Mouse (Mus musculus) intestine, embryonic 14.5 days (tissue): ENCODE results near the gene Commd7. TPM values are rescaled to one million over a fixed set of nuclear protein-coding genes. Genes with fewer than 3 reads are reported as not detected.

Source experiments
- ATAC-seq: fragments of 200-750 bp; cut with Nextera tagmentation; replicated peaks from 2 replicates; pipeline ENCODE4 v1.8.0; 2017; ENCODE audit warnings: low read depth, moderate number of reproducible peaks, moderate TSS enrichment, moderate library complexity; ENCODE audit not compliant: low FRiP score, low TSS enrichment
- DNase-seq: peaks from one replicate; pipeline ENCODE4 v3.0.0-alpha.2; 2018; ENCODE audit warnings: low spot score
- H3K27ac ChIP-seq: fragments of 300-500 bp; sonication (generic); 2 replicates; pipeline ENCODE4 v1.5.1; 2014; ENCODE audit warnings: low read depth, mild to moderate bottlenecking, control low read depth
- H3K27me3 ChIP-seq: fragments of 300-500 bp; sonication (generic); replicated peaks from 2 replicates; pipeline ENCODE4 v1.6.1; 2014; ENCODE audit warnings: low read length, control low read depth; ENCODE audit not compliant: control insufficient read depth, insufficient read depth
- H3K36me3 ChIP-seq: fragments of 300-500 bp; sonication (generic); 2 replicates; pipeline ENCODE4 v1.6.1; 2014; ENCODE audit warnings: low read length, control low read depth; ENCODE audit not compliant: control insufficient read depth, insufficient read depth
- H3K4me1 ChIP-seq: fragments of 300-500 bp; sonication (generic); replicated peaks from 2 replicates; pipeline ENCODE4 v1.6.1; 2014; ENCODE audit warnings: low read length, control low read depth, mixed read lengths; ENCODE audit not compliant: control insufficient read depth, insufficient read depth
- H3K4me2 ChIP-seq: fragments of 300-500 bp; sonication (generic); 2 replicates; pipeline ENCODE4 v1.6.1; 2014; ENCODE audit warnings: low read length
- H3K4me3 ChIP-seq: fragments of 300-500 bp; sonication (generic); 2 replicates; pipeline ENCODE4 v1.5.1; 2014; ENCODE audit warnings: low read depth, low read length, control low read depth, mixed read lengths
- H3K9ac ChIP-seq: fragments of 300-500 bp; sonication (generic); 2 replicates; pipeline ENCODE4 v1.6.1; 2014; ENCODE audit warnings: mild to moderate bottlenecking, low read length
- H3K9me3 ChIP-seq: fragments of 300-500 bp; sonication (generic); 2 replicates; pipeline ENCODE4 v1.6.1; 2016; ENCODE audit warnings: low read length, control low read depth; ENCODE audit not compliant: control insufficient read depth
- WGBS: fragments of 180-500 bp; shearing (Covaris S2); extraction: QIAGEN DNeasy Blood & Tissue Kit; methylation state at CpG from one replicate; pipeline ENCODE4 v1.1.7; 2014; 5-methylcytosine and 5-hydroxymethylcytosine counted together
- polyA plus RNA-seq: library from polyadenylated mRNA; unstranded; fragments of >200 nt; fragmentation: Nextera tagmentation; extraction: Ambion mirVana; gene quantifications from 2 replicates; pipeline ENCODE4 v1.2.1, GENCODE M21; 2014

The Commd7 gene
- polyA plus RNA-seq, 1 experiment from 2014 or later, result 67.0 TPM

GRCm38 (mm10) chr2:153603724-153604123 is 28.9 kb downstream of the Commd7 start:
- DNase-seq (no peak), ATAC-seq (no peak)
- no peak overlapping the region for H3K9ac ChIP-seq
- 34% methylated on average over 4 of the region's 4 CpGs for WGBS
- no peak overlapping the region for H3K4me2 ChIP-seq
- H3K9me3 ChIP-seq, result no peaks in the 10 kb centered on the region
- H3K27ac ChIP-seq, result no peak overlapping the region
- H3K4me1 ChIP-seq, result peaks cover 6% of the 10 kb centered on the region; the same call in 1 of the 2 replicates
- H3K4me3 ChIP-seq, result no peak overlapping the region
- H3K27me3 ChIP-seq, result no peaks in the 10 kb centered on the region
- H3K36me3 ChIP-seq, result no peaks in the 10 kb centered on the region

- Histone ChIP-seq H3K36me3 (no peaks in the 10 kb centered on the region), H3K9me3 (no peaks in the 10 kb centered on the region), H3K9ac (no peak overlapping the region), H3K27ac (no peak overlapping the region), H3K27me3 (no peaks in the 10 kb centered on the region), H3K4me2 (no peak overlapping the region), H3K4me3 (no peak overlapping the region), H3K4me1 (peaks cover 6% of the 10 kb centered on the region; the same call in 1 of the 2 replicates)
- no peak for ATAC-seq
- no peak for DNase-seq
- WGBS, result 54% methylated on average over 16 of the region's 16 CpGs
These were observed 31.6 kb downstream of the Commd7 start for GRCm38 (mm10) chr2:153600667-153601648.

GRCm38 (mm10) chr2:153600021-153600666 is 32.4 kb downstream of the Commd7 start:
- Histone ChIP-seq H3K4me1 (peaks cover 6% of the 10 kb centered on the region; the same call in 1 of the 2 replicates), H3K9me3 (no peaks in the 10 kb centered on the region), H3K27ac (no peak overlapping the region), H3K27me3 (no peaks in the 10 kb centered on the region), H3K9ac (no peak overlapping the region), H3K36me3 (no peaks in the 10 kb centered on the region), H3K4me3 (no peak overlapping the region), H3K4me2 (no peak overlapping the region)
- ATAC-seq, result no peak
- WGBS, result 66% methylated on average over 6 of the region's 6 CpGs
- DNase-seq, result no peak

GRCm38 (mm10) chr2:153597626-153598025 is 35.0 kb downstream of the Commd7 start:
- ATAC-seq, result no peak; the same call in 1 of the 2 replicates
- WGBS, result 76% methylated on average over 4 of the region's 4 CpGs
- DNase-seq, result no peak

GRCm38 (mm10) chr2:153597014-153597413 is 35.6 kb downstream of the Commd7 start:
- no peak for DNase-seq
- Histone ChIP-seq H3K4me3 (no peak overlapping the region), H3K4me2 (no peak overlapping the region), H3K36me3 (no peaks in the 10 kb centered on the region), H3K27me3 (no peaks in the 10 kb centered on the region), H3K9ac (no peak overlapping the region), H3K27ac (no peak overlapping the region), H3K9me3 (no peaks in the 10 kb centered on the region), H3K4me1 (peaks cover 6% of the 10 kb centered on the region; the same call in 1 of the 2 replicates)
- WGBS, result 90% methylated on average over 3 of the region's 3 CpGs
- ATAC-seq, result no peak

More at GRCm38 (mm10) chr2:153597626-153598025, 35.0 kb downstream of the Commd7 start:
- Histone ChIP-seq H3K9me3 (no peaks in the 10 kb centered on the region), H3K27me3 (no peaks in the 10 kb centered on the region), H3K4me2 (no peak overlapping the region), H3K4me1 (peaks cover 6% of the 10 kb centered on the region; the same call in 1 of the 2 replicates), H3K9ac (no peak overlapping the region), H3K4me3 (no peak overlapping the region), H3K36me3 (no peaks in the 10 kb centered on the region), H3K27ac (no peak overlapping the region)

GRCm38 (mm10) chr2:153594998-153595397 is 37.6 kb downstream of the Commd7 start:
- Histone ChIP-seq H3K4me2 (no peak overlapping the region), H3K9me3 (no peaks in the 10 kb centered on the region), H3K27me3 (no peaks in the 10 kb centered on the region), H3K4me1 (no peaks in the 10 kb centered on the region), H3K27ac (no peak overlapping the region), H3K9ac (no peak overlapping the region), H3K4me3 (no peak overlapping the region), H3K36me3 (no peaks in the 10 kb centered on the region)
- ATAC-seq (no peak), DNase-seq (no peak)
- 62% methylated on average over 4 of the region's 4 CpGs for WGBS

- Histone ChIP-seq H3K4me2 (no peak overlapping the region), H3K36me3 (no peaks in the 10 kb centered on the region), H3K4me1 (no peaks in the 10 kb centered on the region), H3K4me3 (no peak overlapping the region), H3K9ac (no peak overlapping the region), H3K9me3 (no peaks in the 10 kb centered on the region), H3K27ac (no peak overlapping the region), H3K27me3 (no peaks in the 10 kb centered on the region)
- ATAC-seq, result no peak
- WGBS, result 54% methylated on average over 9 of the region's 9 CpGs
- DNase-seq, result no peak
These were observed 39.4 kb downstream of the Commd7 start for GRCm38 (mm10) chr2:153593186-153593585.

- no peak overlapping the region for H3K27ac ChIP-seq
- whole genome bisulfite sequencing, result 69% methylated on average over 8 of the region's 8 CpGs
- no peaks in the 10 kb centered on the region for H3K4me1 ChIP-seq
- no peaks in the 10 kb centered on the region for H3K9me3 ChIP-seq
- no peak for ATAC-seq
- no peak overlapping the region for H3K9ac ChIP-seq
- no peaks in the 10 kb centered on the region for H3K27me3 ChIP-seq
- H3K36me3 ChIP-seq, result no peaks in the 10 kb centered on the region
- H3K4me3 ChIP-seq, result no peak overlapping the region
- DNase-seq, result no peak
- H3K4me2 ChIP-seq, result no peak overlapping the region
These were observed 40.2 kb downstream of the Commd7 start for GRCm38 (mm10) chr2:153592056-153593014.
